Mouse (Mus musculus) brain, embryonic 18.5 days (tissue): ENCODE data around the gene Prex1.

Source experiments
- DNase-seq: peaks from one replicate; pipeline ENCODE4 v3.0.0-alpha.2; 2012; ENCODE audit warnings: low read depth, low spot score

The Prex1 gene

DNA sequence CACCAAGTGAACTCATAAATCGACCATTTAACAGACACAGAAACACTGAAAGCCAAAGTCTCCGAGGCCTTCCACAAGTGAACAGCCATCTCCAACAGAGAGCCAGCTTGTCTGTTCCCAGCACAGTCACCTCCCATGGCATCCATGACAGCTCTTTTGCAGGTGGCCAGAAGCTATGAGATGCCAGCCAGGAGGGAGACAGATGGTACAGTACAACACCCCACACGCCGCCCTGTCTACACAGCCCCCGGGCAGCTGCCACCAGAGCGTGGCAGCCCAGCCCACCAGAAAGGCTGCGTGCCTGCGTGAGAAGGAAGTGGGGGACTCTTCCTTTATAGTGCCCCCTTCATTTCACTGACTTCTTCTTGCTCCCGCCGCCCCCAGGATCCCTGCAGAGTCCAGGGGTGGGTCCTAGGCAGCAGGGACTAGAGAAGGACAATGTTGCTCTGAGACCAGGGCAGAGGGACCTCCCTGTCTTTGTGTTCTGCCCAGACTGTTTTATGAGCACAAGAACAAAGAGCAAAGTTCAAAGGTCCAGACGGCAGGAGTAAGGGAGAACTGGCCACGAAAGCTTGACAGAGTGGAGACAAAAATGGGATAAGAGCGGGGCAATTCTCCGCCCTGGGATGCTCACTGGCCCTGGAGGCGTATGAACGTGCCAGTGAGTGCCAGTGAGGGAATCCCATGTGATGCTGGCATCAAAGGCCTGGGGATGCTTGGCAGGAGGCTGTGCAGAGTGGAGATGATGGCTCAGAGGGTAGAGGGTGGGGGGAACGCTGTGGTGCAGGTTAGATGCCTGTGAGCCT lies 76.6 kb downstream of the Prex1 start:
- DNase-seq, result no peak

DNA sequence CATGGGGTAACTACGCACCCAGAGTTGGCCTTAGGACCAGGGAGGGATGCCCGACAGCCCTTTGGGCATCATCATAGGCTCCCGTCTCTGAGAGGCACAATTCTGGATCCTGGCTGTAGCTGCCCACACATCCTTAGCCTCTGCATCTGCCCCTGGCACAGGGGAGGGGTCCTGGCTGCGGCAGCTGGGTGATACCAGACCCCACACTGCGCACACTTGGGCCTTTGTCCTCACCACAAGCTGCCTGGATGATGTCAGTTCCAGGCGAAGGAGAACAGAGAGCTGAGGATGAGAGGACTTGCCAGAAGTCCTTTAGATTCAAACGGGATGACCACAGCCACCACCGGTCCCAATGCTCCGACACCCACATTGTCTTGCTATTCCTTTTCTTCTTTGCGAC lies 78.1 kb downstream of the Prex1 start:
- DNase-seq, result no peak

DNA sequence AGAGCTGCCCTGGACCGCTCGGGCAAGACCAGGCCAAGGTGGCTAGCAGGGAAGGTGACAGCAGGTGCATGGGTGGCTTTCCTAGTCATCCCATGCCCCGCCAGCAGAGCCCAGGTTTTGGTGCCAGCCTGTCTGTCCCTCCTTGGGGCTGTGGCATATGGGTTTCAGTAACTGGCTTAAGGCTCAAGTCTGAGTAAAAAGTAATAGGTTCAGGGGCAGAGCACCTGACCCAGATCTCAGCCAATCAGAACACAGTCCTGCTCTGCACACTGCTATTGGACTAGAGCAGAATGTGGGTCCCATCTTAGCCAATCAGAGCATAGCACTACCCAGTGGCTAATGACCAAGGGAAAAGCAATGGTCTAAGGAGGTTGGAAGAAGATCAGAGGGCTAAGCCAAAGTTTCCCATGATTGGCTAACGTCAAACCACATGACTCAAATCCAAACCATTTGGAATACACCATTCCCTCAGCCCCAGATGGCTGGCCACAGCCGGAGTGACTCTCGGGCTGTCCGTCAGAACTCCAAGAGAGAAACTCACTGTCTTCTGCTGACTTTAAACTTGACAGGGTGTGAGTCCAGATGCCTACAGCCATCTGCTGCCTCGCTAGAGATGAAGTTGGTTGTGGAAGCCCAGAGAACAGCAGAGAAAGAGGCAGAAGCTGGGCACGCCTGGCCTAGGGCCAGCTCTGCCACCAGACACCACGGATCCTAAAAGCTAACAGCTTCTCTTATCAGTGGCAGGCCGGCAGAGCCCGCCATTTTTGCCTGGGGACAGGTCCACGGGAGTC lies 80.9 kb downstream of the Prex1 start:
- DNase-seq, result no peak

DNA sequence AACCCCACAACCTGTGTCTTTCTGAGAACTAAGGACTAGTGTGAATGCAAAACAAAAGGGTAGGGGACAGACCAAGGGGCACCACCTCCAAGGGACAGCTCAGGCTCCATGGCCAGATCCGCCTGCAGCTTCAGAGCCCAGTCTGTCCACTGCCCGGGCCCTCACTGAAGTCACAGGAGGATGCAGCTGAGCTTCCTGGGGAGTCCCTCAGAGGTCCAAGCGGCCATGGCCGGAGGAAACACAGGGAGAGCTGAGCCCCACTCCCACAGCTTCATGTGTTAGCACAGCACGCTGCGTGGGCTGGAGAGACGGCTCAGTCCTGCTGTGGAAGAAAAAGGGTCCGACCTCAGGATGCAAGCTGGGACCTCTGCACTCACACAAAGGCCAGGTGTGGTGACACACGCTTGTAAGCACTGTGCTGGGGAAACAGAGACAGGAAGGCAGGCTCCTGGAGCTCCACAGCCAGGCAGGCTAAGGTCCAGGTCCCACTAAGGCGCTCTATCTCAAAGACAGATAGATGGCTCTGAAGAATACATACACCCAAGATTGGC lies 81.9 kb downstream of the Prex1 start:
- no peak for DNase-seq

DNA sequence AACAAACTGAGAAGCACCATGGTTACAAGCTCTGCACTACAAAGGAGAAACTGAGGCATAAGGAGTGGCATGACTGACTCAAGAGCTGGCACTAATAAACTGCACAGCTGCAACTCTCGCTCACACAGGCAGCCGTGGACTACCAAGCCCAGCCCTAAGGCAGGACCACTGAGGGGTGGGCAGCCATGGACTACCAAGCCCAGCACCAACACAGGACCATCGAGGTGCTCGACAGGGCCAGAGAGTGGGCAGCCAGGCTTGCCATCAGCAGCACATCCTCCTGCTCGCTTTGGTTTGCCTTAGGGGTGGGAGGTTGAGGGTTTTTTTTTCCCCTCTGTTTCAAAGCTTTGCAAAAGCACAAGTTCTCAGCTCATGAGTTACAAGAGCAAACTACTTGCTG lies 82.4 kb downstream of the Prex1 start:
- no peak for DNase-seq

DNA sequence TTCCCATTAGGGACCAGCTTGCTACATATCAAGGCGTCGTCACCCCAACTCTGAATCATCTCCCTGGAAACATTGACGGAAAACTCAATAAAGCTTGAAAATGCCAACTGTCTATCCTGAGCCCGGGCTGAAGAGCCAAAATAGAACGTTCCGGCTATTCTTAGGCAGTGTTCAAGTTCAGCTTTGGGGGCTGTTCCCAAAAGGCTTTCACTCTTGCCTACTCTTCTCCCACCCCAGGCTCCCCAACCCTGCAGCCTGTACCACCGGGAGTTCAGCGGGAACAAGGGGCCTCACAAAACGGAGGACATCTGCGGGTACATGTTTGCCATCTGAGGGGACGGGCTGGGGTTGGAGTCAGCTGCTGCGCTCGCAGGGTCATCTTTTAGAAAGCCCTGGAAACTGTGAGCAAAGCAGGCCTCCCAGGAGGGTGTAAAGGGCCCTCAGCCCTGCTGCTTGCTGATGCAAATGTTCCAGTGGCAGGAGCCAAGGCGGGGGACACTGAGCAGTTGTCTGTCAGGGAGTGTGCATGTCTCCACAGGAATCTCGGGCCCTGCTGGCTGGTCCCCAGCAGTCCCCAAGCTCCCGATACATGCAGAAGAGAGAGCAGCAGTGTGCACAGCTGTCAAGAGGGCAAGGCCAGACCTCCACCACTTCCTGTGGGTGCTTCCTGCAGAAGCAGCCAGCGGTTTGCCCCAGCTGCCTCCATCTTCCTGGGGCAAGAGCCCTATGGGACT lies 83.5 kb downstream of the Prex1 start:
- no peak for DNase-seq

DNA sequence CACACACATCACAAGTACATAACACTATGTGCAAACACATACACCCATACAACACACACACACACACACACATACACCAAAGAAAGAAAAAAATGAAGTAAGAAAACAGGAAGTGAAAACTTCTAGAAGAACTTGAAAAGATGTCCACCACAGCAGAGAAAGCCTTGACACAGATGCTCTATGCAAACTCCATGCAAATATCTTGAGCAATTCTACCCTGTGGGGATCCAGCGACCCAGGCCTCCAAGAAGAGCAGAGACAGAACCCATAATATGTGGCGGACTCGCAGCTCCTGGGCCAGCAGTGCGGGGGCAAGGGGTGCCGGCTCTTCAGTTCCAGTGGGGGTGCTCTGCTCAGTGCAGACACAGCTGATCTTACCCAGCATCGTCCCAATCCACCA lies 86.1 kb downstream of the Prex1 start:
- DNase-seq, result no peak

DNA sequence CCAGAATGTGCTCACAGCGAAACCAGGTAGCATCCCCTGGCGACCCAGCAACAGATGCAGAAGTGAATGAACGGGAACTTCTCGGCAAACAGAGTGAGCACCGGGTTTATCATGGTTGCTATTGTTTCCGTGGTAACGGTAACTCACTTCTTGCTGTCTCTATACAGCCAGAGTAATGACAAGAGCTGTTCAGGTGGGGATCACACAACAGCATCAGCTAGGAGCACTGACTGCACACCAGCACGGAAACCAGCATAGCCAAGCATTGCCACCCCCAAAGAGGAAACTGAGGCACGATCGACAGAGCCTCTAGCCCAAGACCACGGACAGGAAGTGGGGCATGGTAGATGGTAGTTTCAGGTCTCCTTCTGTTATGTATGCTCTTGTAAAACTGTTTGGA lies 88.4 kb downstream of the Prex1 start:
- DNase-seq, result no peak

DNA sequence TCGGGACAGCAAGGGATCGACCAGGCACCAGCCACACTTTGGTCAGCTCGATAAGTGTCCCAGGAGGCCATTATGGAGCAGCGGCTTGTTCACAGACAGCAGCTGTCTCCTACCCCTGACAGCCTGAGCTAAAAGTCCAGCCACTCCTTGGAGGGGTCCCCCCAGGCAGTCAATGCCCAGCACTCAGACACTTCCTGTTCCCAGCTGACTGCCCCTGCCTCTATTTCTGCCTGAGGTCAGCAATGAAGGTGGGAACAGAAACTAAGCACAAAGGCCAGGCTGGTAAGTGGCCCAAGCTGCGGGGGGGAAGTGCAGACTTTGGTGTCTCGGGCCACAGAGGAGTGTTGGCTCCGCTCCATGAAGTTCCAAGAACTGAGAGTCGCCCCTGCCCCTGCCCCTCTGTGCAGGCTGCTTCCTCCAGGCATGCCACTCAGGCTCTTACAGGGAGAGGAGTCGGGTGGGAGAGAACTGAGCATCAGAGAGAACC lies 90.5 kb downstream of the Prex1 start:
- no peak for DNase-seq

DNA sequence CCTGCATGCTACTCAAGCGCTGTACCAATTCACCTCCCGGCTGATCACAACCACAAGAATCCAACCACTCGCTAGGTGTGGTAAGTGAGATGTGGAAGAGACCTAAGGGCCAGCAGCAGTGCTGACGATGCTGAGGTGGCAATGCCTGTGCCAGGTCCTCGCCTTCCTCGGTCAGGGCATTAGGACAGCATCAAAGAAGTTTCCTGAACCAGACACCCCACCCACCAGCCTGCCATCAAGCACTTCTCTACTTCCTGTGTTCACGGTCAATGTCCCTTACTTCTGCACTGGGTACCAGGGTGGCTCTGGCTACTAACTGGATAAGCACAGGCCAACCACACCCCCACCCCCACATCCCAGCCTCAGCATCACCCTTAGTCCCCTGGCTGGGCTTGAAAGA lies 91.0 kb downstream of the Prex1 start:
- no peak for DNase-seq

DNA sequence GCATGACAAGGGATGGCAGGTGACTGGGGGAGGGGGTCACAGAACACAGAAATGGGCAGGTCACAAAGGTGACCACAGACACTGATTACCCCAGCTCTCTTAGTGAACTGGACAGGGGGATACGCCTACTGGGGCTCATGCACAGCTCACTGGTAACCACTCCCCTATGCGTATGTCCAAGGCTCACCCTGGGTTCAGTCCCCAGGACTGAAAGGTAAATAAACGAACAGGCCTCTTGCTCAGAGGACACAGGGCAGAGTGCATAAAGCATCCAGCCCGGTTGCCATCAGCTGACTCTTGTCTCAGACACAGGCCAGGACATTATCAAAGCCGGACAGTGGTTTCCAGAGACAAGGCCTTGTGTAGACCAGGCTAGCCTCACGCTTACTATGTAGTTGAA lies 91.6 kb downstream of the Prex1 start:
- DNase-seq, result no peak

DNA sequence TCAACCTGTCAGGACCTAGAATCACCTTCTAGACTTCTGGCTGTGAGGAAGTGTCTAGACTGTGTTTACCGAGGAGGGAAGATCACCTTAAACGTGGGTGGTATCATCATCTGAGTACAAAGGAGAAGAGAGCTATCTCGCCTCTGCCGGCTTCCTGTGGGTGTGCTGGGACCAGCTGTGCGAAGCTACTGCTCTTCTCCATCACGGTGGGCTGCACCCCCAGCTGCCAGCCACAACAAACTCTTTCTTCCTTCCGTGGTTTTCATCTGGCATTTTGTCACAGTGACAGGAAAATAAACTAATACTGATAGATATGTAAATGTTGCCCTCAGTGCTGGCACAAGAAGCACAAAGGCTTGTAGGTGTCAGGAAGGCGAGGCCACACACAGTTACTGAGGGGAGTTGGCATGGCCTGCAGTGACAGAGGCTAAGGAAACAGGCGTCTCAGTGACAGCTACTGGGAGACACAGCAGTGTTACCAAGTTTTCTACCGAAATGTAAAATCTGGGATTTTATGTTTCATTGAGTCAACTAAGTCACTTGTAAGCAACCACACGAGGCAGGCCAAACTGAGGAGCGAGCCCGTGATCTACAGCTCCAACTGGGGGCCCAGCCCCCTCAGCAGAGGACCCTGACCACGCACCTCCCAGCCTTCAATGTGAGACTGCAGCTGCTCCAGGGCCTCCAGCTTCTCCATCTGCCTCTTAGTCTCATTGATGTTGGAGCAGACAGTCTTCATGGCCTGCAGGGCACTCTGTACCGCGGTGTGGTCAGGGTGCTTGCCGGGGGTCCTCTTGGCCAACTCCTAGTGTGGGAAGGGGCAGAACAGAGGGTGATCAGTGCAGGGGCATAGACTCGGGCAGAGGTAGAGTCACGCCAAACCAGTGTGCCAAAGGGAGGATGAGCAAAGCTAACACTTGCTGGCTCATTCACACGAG lies 92.8 kb downstream of the Prex1 start:
- no peak for DNase-seq

DNA sequence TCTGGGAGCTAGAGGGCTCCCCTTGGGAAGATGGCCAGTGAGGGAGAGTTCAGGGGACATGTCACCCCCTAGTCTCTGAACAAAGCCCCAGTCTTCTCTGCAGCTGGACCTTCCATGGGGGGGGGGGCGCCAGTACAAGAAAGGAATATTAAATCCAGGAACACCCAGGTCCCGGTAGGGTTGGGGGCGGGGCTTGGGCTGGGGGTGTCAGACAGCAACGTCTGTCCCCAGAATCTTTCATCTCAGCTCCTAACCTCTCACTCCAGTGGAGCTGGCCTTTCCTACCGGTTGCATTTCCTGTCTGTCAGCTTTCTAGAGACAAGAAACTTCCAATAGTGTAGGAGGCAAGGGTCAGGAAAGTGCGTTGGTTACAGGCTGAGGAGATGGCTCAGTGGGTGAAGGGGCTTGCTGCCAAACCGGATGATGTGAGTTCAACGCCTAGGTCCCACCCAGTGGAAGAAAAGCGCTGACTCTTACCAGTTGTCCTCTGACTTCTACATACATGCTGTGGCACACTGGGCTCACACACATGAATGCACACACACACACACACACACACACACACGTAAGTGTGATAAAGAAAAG lies 93.6 kb downstream of the Prex1 start:
- DNase-seq, result no peak

DNA sequence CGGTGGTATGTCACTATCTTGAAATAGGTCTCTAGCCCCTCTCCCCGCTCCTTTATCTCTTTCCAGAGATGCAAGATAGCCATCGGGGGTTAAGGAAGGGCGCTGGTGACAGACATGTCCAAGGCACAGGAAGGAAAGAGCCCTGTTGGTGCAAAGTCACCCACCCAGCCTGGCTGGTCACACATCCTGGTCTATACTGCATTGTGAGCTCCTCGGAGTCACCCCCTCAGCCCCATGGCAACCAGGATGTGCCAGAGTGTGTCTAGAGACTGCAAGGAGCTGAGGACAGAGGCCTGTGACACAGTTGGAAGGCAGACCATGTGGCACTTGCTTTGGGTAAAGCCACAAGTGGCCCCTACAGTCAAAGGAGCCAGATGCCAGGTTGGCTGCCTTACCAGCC lies 94.4 kb downstream of the Prex1 start:
- DNase-seq, result no peak

DNA sequence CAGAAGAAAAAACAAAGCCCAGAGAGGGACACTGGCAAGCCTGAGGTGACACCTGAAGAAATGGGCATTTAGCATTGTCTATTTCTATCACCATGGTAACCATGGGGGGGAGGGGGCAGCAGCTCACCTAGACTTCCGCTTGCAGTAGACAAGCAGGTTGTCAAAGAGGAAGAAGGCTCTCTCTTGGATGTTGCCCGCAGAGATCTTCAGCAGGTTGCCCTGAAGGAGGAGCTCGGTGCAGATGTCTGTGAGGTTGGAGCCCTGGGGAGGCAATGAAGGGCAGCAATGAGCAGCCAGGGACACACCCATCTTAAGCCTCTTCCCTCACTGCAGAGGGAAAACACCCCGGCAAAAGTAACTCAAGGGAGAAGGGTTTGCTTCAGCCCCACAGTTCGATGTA lies 95.9 kb downstream of the Prex1 start:
- no peak for DNase-seq

DNA sequence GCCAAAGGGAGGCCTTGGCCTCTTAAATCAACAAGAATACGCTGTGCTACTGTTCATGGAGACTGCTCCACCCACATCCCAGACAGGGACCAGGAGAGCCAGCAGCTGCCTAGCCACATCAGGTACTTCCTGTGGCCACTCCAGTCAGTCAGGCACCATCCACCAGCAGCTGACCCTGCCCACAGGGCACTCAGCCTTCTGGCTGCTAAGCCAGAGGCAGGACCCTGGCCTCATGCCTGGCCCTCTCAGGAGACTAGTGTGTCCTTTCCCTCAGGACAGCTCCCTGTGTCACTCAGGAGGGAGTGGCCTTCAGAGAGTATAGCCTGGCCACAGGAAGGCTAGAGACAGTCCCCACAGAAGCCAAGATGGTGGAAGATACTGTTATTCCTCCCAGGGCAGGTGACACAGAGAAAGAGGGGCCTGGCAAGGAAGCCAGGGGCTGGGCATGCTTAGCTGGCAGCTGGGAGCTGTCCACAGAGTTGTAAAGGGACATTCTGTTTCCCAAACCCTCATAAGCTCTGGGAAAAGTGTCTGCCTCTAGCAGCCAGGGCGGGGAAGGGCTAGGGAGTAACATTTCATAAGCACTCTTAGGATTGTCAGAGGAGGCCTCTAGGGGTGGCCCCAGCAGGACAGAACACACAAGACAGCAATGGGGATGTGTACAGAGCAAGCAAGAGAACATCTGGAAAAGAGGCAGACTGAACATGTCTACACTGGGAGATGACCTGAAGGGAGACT lies 98.1 kb downstream of the Prex1 start:
- DNase-seq, result no peak

DNA sequence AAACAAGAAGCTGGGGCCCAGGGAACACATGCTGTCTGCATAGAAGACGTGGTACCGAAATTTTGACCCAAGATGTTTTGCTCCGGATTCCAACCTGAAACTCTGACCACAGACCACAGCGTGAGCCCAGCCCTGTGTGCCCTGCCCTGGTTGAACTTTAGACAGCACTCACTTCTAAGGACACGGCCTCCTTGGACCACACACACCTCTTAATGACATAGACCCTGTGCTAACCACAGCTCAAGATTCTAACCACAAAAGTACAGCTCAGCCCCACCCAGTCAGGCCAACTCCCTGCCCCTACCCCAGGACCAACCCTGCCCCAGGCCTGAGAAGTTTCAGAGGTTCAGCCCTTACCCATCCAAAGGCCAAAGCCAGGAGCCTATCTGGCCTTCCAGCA lies 103.4 kb downstream of the Prex1 start:
- DNase-seq, result no peak

DNA sequence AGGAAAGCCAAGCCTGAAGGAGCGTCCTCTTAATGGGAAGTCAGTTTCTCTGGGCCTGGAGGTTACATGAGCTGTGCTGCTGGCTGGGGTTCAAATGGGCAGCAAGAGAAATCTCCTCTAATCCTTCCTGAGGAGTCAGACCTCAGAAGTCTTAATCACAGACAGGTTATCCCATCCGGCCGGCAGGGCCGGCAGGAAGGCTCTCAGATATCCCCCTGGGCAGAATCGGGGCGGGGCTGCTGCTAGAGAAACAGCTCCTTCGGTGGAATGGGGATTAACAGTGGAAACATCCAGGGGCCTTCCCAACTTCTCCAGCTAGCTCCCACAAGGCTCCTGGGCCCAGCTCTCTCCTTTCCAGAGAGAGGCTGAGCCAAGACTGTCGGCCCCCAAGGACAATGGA lies 105.1 kb downstream of the Prex1 start:
- no peak for DNase-seq

DNA sequence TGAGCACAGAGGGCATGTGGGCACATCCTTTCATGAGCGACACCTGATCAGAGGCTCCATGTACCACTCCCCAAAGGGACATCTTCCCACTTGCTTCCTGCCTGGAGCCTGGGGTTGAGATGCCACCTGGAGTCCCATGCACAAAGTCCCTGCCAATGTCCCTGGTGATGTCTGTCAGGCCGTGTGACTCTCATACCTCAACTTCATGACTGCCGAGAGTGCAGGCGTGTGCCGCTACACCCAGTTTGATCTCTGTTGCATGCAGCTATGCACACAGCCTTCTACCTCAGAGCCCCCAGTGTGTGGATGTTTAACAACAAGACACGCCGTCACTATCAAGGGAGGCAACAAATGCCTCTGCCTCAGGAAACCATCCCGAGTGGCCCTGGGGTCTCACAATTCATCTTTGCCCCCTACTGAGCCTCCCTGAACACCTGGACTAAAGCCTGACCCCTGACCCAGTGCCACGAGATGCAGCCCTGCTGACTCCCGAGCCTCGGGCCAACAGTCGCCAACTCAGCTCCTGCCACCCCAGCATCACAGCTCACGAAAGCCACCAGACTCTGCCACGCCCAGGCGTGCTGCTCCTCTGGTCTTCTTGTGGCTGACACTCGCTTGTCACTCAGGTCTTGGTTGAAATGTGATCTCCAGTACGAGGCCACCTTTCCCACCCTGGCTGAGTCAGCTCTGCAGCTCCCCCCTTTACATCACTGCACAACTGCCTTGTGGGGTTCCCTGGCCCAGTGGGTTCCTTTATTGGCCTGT lies 107.0 kb downstream of the Prex1 start:
- no peak for DNase-seq
